Mouse (Mus musculus) cerebellum, adult 9-11 months (tissue): ENCODE data around the gene Pja2.
A peak's percentile ranks its signal among the peaks of the same experiment; 100 is the strongest.
"Not testable (repeated sequence)": the region's sequence is repeated elsewhere in the genome, so short reads cannot be mapped to it uniquely, and the experiment has no call there.

ENCODE experiments used
- DNase-seq: peaks from one replicate; pipeline ENCODE4 v3.0.0; 2022

The Pja2 gene

GRCm38 (mm10) chr17:64331898-64332769 lies at the start of gene Pja2:
TSS of gene Pja2 (minus strand) at chr17:64331916.
- peak; percentile 100 for DNase-seq

- peak; percentile 66 for DNase-seq
Measured at GRCm38 (mm10) chr17:64375327-64375726, 43.6 kb upstream of the Pja2 start.

- DNase-seq, result peak; percentile 35
Measured at GRCm38 (mm10) chr17:64363694-64364093, 32.0 kb upstream of the Pja2 start.

- DNase-seq, result no peak
Measured at GRCm38 (mm10) chr17:64362570-64362969, 30.9 kb upstream of the Pja2 start.

- peak; percentile 24 for DNase-seq
Measured at GRCm38 (mm10) chr17:64361911-64362425, 30.3 kb upstream of the Pja2 start.

- no peak for DNase-seq
Measured at GRCm38 (mm10) chr17:64353940-64354339, 22.2 kb upstream of the Pja2 start.

- DNase-seq, result no peak
Measured at GRCm38 (mm10) chr17:64346135-64346534, 14.4 kb upstream of the Pja2 start.

GRCm38 (mm10) chr17:64344576-64345172 lies 13.0 kb upstream of the Pja2 start:
- no peak for DNase-seq

GRCm38 (mm10) chr17:64341698-64342097 lies 10.0 kb upstream of the Pja2 start:
- no peak for DNase-seq

GRCm38 (mm10) chr17:64339752-64340151 lies 8.0 kb upstream of the Pja2 start:
- no peak for DNase-seq

- peak; percentile 54 for DNase-seq
Measured at GRCm38 (mm10) chr17:64337220-64337619, 5.5 kb upstream of the Pja2 start.

GRCm38 (mm10) chr17:64333956-64334355 lies 2.2 kb upstream of the Pja2 start:
- DNase-seq, result no peak

GRCm38 (mm10) chr17:64332770-64333096 lies 1.0 kb upstream of the Pja2 start:
- no peak for DNase-seq

- no peak for DNase-seq
Measured at GRCm38 (mm10) chr17:64331291-64331897, 322 bp downstream of the Pja2 start.

GRCm38 (mm10) chr17:64330885-64331284 lies 831 bp downstream of the Pja2 start:
- no peak for DNase-seq

- DNase-seq, result no peak
Measured at GRCm38 (mm10) chr17:64324556-64324955, 7.2 kb downstream of the Pja2 start.

GRCm38 (mm10) chr17:64315428-64315827 lies 16.3 kb downstream of the Pja2 start:
- no peak for DNase-seq

- DNase-seq, result not testable (repeated sequence)
Measured at GRCm38 (mm10) chr17:64314523-64314922, 17.2 kb downstream of the Pja2 start.

- DNase-seq, result no peak
Measured at GRCm38 (mm10) chr17:64297628-64298027, 34.1 kb downstream of the Pja2 start.

- DNase-seq, result no peak
Measured at GRCm38 (mm10) chr17:64292740-64293139, 39.0 kb downstream of the Pja2 start.

GRCm38 (mm10) chr17:64289684-64290083 lies 42.0 kb downstream of the Pja2 start:
- peak; percentile 34 for DNase-seq

GRCm38 (mm10) chr17:64288000-64288399 lies 43.7 kb downstream of the Pja2 start:
- peak; percentile 56 for DNase-seq

- DNase-seq, result no peak
Measured at GRCm38 (mm10) chr17:64286836-64287235, 44.9 kb downstream of the Pja2 start.

GRCm38 (mm10) chr17:64281368-64281767 lies 50.3 kb downstream of the Pja2 start:
- not testable (repeated sequence) for DNase-seq
